Mouse (Mus musculus) natural killer cell, adult 2 months (primary cell): Measurements from ENCODE around the gene Uvrag.

Source experiments
- DNase-seq, 2 experiments: peaks; one replicate each; pipeline ENCODE4 v3.0.0; 2022; ENCODE audit warnings: low spot score in 2 of 2

Uvrag gene

GRCm38 (mm10) chr7:99023931-99024330 is 117.0 kb downstream of the Uvrag start:
- DNase-seq: no peak

- no peak for DNase-seq
Measured at GRCm38 (mm10) chr7:99021277-99021676, 119.7 kb downstream of the Uvrag start.

GRCm38 (mm10) chr7:99020353-99020752 is 120.6 kb downstream of the Uvrag start:
- DNase-seq: no peak

GRCm38 (mm10) chr7:99017224-99017844 is 123.6 kb downstream of the Uvrag start:
- DNase-seq: no peak

GRCm38 (mm10) chr7:99015914-99016313 is 125.0 kb downstream of the Uvrag start:
- no peak for DNase-seq

GRCm38 (mm10) chr7:99015419-99015818 is 125.5 kb downstream of the Uvrag start:
- DNase-seq: no peak

GRCm38 (mm10) chr7:99014620-99015019 is 126.3 kb downstream of the Uvrag start:
- no peak for DNase-seq

- DNase-seq: no peak
Measured at GRCm38 (mm10) chr7:99007506-99008354, 133.2 kb downstream of the Uvrag start.

- no peak for DNase-seq
Measured at GRCm38 (mm10) chr7:99003231-99003630, 137.7 kb downstream of the Uvrag start.

GRCm38 (mm10) chr7:98998722-98999121 is 142.2 kb downstream of the Uvrag start:
- DNase-seq: no peak

- no peak for DNase-seq
Measured at GRCm38 (mm10) chr7:98997760-98998159, 143.2 kb downstream of the Uvrag start.

GRCm38 (mm10) chr7:98996791-98997190 is 144.2 kb downstream of the Uvrag start:
- no peak for DNase-seq

GRCm38 (mm10) chr7:98995126-98995727 is 145.7 kb downstream of the Uvrag start:
- DNase-seq: no peak

- no peak for DNase-seq
Measured at GRCm38 (mm10) chr7:98994137-98994536, 146.8 kb downstream of the Uvrag start.

GRCm38 (mm10) chr7:98993395-98993794 is 147.5 kb downstream of the Uvrag start:
- no peak for DNase-seq

- DNase-seq: no peak
Measured at GRCm38 (mm10) chr7:98991204-98991761, 149.7 kb downstream of the Uvrag start.

- DNase-seq: no peak
Measured at GRCm38 (mm10) chr7:98990510-98990909, 150.4 kb downstream of the Uvrag start.

- DNase-seq: no peak
Measured at GRCm38 (mm10) chr7:98986962-98987441, 153.9 kb downstream of the Uvrag start.

GRCm38 (mm10) chr7:98985935-98986334 is 155.0 kb downstream of the Uvrag start:
- no peak for DNase-seq

GRCm38 (mm10) chr7:98985489-98985888 is 155.5 kb downstream of the Uvrag start:
- no peak for DNase-seq

GRCm38 (mm10) chr7:98984319-98984718 is 156.6 kb downstream of the Uvrag start:
- DNase-seq: no peak

- no peak for DNase-seq
Measured at GRCm38 (mm10) chr7:98983058-98983457, 157.9 kb downstream of the Uvrag start.
